Mouse (Mus musculus) kidney, adult 2 months (tissue): ENCODE results near the gene Mpv17l2.

ENCODE experiments used
- CTCF ChIP-seq: fragments of 200-500 bp; conservative IDR thresholded peaks from 2 replicates; pipeline ENCODE4 v1.5.1; 2011; ENCODE audit warnings: low read depth, mild to moderate bottlenecking, control low read depth, low read length, moderate library complexity, mixed read lengths; ENCODE audit not compliant: insufficient read depth, insufficient read length
- POLR2A ChIP-seq: fragments of 200-500 bp; IDR thresholded peaks from one replicate; pipeline ENCODE4 v1.6.1; 2011; ENCODE audit warnings: low read depth, low read length, control low read depth

DNA sequence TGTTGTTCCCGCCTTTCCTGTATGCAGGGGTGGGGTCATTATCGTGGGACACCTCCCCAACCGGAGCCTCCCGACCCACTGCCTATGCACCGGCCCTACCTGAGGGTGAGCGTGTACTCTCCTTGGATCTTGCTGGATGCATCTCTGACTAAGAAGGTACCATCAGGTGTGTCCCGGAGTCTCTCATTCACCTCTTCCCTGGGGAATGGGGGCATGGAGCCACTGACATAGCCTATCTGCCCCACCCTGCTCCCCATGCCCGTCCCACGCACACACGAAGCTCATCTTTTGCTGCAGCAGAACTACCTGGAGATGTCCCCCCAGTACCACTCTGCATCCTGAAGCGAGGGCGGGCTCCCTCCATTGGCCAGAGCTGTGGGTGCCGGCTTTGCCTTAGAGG lies 10.0 kb upstream of the Mpv17l2 start:
- TF ChIP-seq CTCF (no peak), POLR2A (no peak)
